Mouse (Mus musculus) intestine, embryonic 16.5 days (tissue): ENCODE data around the gene Xxylt1. TPM values are rescaled to one million over a fixed set of nuclear protein-coding genes. Genes with fewer than 3 reads are reported as not detected.

Source experiments
- ATAC-seq: fragments of 200-750 bp; cut with Nextera tagmentation; 2 replicates; pipeline ENCODE4 v1.8.0; 2017; ENCODE audit warnings: moderate TSS enrichment, moderate library complexity
- H3K27ac ChIP-seq: fragments of 300-500 bp; sonication (generic); 2 replicates; pipeline ENCODE4 v1.5.1; 2014; ENCODE audit warnings: mild to moderate bottlenecking, low read length
- H3K27me3 ChIP-seq: fragments of 300-500 bp; sonication (generic); replicated peaks from 2 replicates; pipeline ENCODE4 v1.6.1; 2014; ENCODE audit warnings: low read length, control low read depth, mixed read lengths; ENCODE audit not compliant: control insufficient read depth, insufficient read depth
- H3K36me3 ChIP-seq: fragments of 300-500 bp; sonication (generic); 2 replicates; pipeline ENCODE4 v1.6.1; 2014; ENCODE audit warnings: low read length, control low read depth; ENCODE audit not compliant: control insufficient read depth, insufficient read depth
- H3K4me1 ChIP-seq: fragments of 300-500 bp; sonication (generic); 2 replicates; pipeline ENCODE4 v1.6.1; 2014; ENCODE audit warnings: low read length, control low read depth, mixed read lengths; ENCODE audit not compliant: control insufficient read depth, insufficient read depth
- H3K4me2 ChIP-seq: fragments of 300-500 bp; sonication (generic); 2 replicates; pipeline ENCODE4 v1.6.1; 2014; ENCODE audit warnings: low read depth, low read length, control low read depth
- H3K4me3 ChIP-seq: fragments of 300-500 bp; sonication (generic); 2 replicates; pipeline ENCODE4 v1.5.1; 2014; ENCODE audit warnings: mild to moderate bottlenecking, low read length
- H3K9ac ChIP-seq: fragments of 300-500 bp; sonication (generic); 2 replicates; pipeline ENCODE4 v1.6.1; 2014; ENCODE audit warnings: low read depth, low read length
- H3K9me3 ChIP-seq: fragments of 300-500 bp; sonication (generic); 2 replicates; pipeline ENCODE4 v1.6.1; 2016; ENCODE audit warnings: low read length, control low read depth; ENCODE audit not compliant: control insufficient read depth
- WGBS: fragments of 180-500 bp; shearing (Covaris S2); extraction: QIAGEN DNeasy Blood & Tissue Kit; methylation state at CpG from one replicate; pipeline ENCODE4 v1.1.7; 2014; 5-methylcytosine and 5-hydroxymethylcytosine counted together
- polyA plus RNA-seq: library from polyadenylated mRNA; unstranded; fragments of >200 nt; fragmentation: Nextera tagmentation; extraction: Ambion mirVana; gene quantifications from 2 replicates; pipeline ENCODE4 v1.2.1, GENCODE M21; 2015

Gene Xxylt1
- polyA plus RNA-seq: 4.9 and 10.5 TPM in 2 replicates

DNA sequence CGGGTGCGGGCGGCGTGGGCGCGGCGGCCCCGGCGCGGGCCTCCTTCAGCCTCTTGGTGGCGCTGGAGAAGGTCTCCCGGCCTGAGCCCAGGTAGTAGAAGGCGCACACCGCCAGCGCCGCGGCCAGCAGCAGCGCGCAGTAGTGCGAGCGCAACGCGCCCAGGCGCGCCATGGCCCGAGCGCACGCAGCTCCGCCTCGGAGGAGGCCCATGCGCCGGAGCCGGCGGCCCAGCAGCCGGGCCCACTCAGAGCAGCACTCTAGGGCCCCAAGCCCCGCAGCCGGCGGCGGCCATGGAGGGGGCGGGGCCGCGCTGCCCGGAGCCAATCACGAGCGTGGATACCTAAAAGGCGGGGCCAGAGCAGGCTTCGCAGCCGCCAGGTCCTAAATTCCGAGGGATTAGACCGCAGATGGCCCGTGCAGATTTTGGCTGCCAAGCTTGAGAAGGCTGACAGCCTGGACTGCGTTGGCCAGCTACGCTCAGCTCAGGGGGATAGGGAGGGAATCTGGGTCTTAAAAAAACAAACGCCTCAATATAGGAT is at the start of gene Xxylt1:
Gene Xxylt1, minus strand, starts transcription at position 308 of the 540 bp plus-strand sequence.
- H3K27ac ChIP-seq: peak within 1 kb of the TSS; percentile 93
- peaks cover 7% of the 10 kb centered on the region for H3K4me1 ChIP-seq
- no peaks in the 10 kb centered on the region for H3K9me3 ChIP-seq
- H3K36me3 ChIP-seq: no peaks in the 10 kb centered on the region
- peak within 1 kb of the TSS; percentile 82 for H3K4me3 ChIP-seq
- H3K27me3 ChIP-seq: no peaks in the 10 kb centered on the region
- peak within 1 kb of the TSS; percentile 98 for H3K4me2 ChIP-seq
- H3K9ac ChIP-seq: peak within 1 kb of the TSS; percentile 79
- under 1% methylated on average over 51 of the region's 54 CpGs for WGBS
- ATAC-seq: peak; percentile 97

DNA sequence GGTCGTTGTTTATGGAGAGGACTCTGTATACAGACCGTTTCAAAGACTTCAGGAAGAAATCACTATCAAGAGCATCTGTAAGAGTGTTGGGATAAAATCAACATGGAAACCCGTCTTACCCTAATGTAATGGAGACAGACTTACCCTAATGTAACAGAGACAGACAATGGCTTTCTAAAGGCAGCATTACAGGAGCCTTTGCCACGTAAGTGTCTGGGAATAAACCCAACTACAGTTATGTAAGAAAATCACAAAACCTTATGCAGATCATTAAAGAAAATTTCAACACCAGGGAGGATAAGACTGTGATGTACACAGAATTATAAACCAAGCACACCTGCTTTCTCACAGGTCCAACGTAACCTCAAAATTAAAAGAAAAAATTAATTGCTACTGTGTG is 46.9 kb upstream of the Xxylt1 start:
- no peak overlapping the region for H3K27ac ChIP-seq
- H3K36me3 ChIP-seq: 0 out of 2 replicates have a peak, but pooled peaks cover 2% of the 10 kb centered on the region
- WGBS: 75% methylated on average over 5 of the region's 5 CpGs
- no peak for ATAC-seq
- no peak overlapping the region for H3K9ac ChIP-seq
- no peaks in the 10 kb centered on the region for H3K9me3 ChIP-seq
- no peaks in the 10 kb centered on the region for H3K27me3 ChIP-seq
- H3K4me2 ChIP-seq: no peak overlapping the region
- H3K4me3 ChIP-seq: no peak overlapping the region
- 0 out of 2 replicates have a peak, but pooled peaks cover 4% of the 10 kb centered on the region for H3K4me1 ChIP-seq

DNA sequence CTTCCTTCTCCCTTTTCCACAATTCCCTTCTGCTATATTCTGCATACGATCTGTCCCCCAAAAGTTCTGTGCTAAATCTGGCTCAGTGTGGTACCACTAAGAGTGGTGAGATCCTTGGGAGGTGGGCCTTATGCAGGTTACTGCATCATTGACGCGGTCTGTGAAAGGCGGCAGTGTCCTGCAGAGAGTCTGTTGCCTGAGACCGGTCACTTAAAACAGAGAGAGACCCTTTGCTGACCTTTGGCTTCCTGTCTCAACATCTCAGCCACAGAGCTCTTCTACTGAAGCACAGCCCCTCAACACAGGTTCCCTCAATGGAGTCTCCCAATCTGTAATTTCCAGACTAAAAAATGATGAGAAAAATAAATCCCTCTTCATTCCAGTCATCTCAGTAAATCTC is 43.8 kb upstream of the Xxylt1 start:
- no peaks in the 10 kb centered on the region for H3K4me1 ChIP-seq
- no peak overlapping the region for H3K4me3 ChIP-seq
- H3K9ac ChIP-seq: no peak overlapping the region
- no peak for ATAC-seq
- no peak overlapping the region for H3K4me2 ChIP-seq
- no peaks in the 10 kb centered on the region for H3K36me3 ChIP-seq
- H3K27me3 ChIP-seq: no peaks in the 10 kb centered on the region
- no peaks in the 10 kb centered on the region for H3K9me3 ChIP-seq
- WGBS: 80% methylated on average over 5 of the region's 5 CpGs
- no peak overlapping the region for H3K27ac ChIP-seq

DNA sequence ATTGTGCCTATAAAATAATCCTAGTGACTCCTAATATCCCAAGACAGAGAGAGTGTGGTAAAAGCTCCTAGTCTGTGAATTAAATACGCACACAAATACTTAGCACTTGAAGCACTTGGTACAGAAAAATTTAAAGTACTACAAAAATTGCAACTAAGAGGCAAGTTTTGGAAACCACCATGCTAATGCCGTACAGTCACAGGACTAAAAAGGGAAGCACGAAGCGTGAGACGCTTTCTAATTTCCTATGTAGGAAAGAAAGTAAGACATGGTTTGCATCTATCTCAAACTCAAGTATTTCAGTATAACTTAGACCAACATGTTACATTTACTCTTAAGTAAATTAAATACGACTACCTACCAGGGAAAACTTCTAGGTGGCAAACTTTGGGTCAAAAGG is 40.4 kb upstream of the Xxylt1 start:
- no peaks in the 10 kb centered on the region for H3K27me3 ChIP-seq
- peaks cover 3% of the 10 kb centered on the region; the same call in 1 of the 2 replicates for H3K36me3 ChIP-seq
- no peak overlapping the region for H3K4me2 ChIP-seq
- no peak overlapping the region for H3K9ac ChIP-seq
- H3K9me3 ChIP-seq: no peaks in the 10 kb centered on the region
- no peaks in the 10 kb centered on the region for H3K4me1 ChIP-seq
- WGBS: 95% methylated on average over 6 of the region's 6 CpGs
- no peak overlapping the region for H3K27ac ChIP-seq
- H3K4me3 ChIP-seq: no peak overlapping the region
- ATAC-seq: no peak

DNA sequence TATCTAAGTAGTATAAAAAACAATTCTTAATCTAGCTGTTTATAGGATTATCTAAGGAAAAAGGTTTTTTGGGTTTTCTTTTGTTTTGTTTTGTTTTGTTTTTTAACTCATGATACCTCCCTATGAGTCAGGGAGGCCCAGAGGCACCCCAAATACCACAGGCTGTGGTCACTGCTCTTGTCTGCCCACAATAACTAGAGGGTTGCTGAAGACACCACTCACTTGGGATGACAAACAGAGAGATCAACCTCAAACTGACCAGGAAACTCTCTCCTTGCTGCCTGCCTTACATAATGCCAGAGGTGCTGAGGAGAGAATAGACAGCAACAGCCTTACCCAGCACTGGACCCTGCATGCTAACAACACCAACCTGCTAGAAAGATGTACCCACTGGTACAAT is 32.4 kb upstream of the Xxylt1 start:
- H3K36me3 ChIP-seq: peaks cover 16% of the 10 kb centered on the region
- H3K27me3 ChIP-seq: no peaks in the 10 kb centered on the region
- no peak for ATAC-seq

DNA sequence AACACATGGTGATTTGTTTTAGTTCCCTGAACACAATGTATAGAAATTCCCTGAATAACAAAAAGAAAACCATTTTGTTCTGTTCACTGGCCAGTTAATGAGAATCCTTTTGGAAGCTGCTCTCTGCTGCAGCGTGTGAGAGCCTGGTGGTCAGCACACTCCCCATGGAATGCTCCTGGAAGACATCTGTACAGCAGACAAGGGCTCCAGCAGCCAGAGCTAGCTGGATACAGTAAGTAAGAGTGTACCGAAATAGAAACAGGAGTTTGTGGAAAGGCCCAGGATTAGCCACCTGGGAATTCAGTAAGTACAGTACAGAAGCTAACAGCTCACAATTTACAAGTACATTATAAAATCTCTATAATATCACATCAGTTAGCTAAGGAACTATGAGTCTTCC is 20.1 kb upstream of the Xxylt1 start:
- no peaks in the 10 kb centered on the region for H3K9me3 ChIP-seq

More for the DNA sequence above, 32.4 kb upstream of the Xxylt1 start:
- H3K4me1 ChIP-seq: no peaks in the 10 kb centered on the region
- H3K4me3 ChIP-seq: no peak overlapping the region
- no peak overlapping the region for H3K9ac ChIP-seq
- no peak overlapping the region for H3K27ac ChIP-seq
- 0 out of 2 replicates have a peak, but pooled peaks cover 4% of the 10 kb centered on the region for H3K9me3 ChIP-seq
- no peak overlapping the region for H3K4me2 ChIP-seq

DNA sequence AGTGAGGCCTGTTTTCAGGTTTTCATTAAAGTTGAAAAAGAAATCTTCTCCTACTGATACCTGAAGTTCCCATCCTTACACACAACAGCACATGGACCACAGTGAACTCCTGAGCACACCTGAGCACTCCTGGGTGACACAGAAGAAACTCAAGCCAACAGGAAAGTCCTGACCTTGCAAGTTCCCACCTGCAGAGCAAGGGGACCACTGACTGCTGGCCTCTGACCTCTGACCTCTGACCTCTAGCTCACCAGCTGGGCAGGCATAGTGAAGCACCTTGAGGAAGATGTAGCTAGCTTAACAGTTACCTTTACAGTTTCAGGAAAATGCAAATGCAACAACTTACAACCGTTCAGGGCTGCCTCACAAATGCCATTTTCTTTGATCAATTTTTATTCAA is 18.7 kb upstream of the Xxylt1 start:
- Histone ChIP-seq H3K4me2 (no peak overlapping the region), H3K9ac (no peak overlapping the region), H3K4me3 (no peak overlapping the region), H3K27me3 (no peaks in the 10 kb centered on the region), H3K27ac (no peak overlapping the region), H3K9me3 (no peaks in the 10 kb centered on the region), H3K4me1 (no peaks in the 10 kb centered on the region), H3K36me3 (peaks cover 4% of the 10 kb centered on the region; the same call in 1 of the 2 replicates)
- no peak for ATAC-seq
- 85% methylated on average over 1 of the region's 1 CpGs for WGBS

More for the DNA sequence above, 20.1 kb upstream of the Xxylt1 start:
- H3K4me3 ChIP-seq: no peak overlapping the region
- H3K4me2 ChIP-seq: no peak overlapping the region
- WGBS: 87% methylated on average over 2 of the region's 2 CpGs
- H3K27me3 ChIP-seq: no peaks in the 10 kb centered on the region
- H3K9ac ChIP-seq: no peak overlapping the region
- H3K27ac ChIP-seq: no peak overlapping the region
- no peak for ATAC-seq
- H3K4me1 ChIP-seq: no peaks in the 10 kb centered on the region
- H3K36me3 ChIP-seq: peaks cover 4% of the 10 kb centered on the region; the same call in 1 of the 2 replicates

DNA sequence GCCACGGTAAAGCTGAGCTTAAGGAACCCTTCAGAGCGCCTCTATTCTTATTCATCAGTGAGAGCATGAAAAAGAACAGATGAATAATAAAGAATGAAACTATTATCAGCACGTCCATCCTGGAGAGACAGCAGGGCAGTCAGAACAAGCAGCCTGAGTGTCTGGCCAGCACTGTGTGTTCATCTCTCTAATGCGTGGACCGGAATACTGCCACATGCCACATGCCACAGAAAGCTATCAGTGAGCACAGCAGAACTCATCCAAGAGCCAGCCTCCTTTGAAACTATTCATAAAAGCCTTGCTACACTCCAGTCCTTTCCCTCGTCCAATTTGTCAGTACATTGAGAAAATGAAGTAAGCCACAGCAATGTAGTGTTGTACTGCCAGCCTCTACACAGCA is 12.8 kb upstream of the Xxylt1 start:
- Histone ChIP-seq H3K27ac (no peak overlapping the region), H3K4me3 (no peak overlapping the region), H3K27me3 (no peaks in the 10 kb centered on the region), H3K4me2 (no peak overlapping the region), H3K4me1 (no peaks in the 10 kb centered on the region), H3K9ac (no peak overlapping the region), H3K36me3 (no peaks in the 10 kb centered on the region), H3K9me3 (no peaks in the 10 kb centered on the region)
- ATAC-seq: no peak
- WGBS: 81% methylated on average over 6 of the region's 6 CpGs

DNA sequence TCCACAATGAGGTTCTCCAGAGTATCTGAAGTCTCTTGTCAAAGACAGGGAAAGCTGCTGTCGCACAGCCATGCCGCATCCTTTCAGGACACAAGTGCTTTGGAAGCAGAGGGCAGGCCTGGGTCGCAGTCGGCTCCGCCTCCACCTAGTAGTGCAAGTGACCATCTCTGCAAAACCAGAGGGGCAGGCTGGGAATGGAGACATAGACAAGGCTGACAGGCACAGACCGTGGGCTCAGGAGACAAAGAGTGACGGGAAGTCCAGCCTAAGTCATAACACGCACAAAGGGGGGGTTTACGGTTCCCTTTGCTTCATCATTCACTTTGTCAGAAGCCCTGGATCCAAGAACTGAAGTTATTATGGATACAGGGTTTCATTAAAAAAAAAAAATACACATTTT is 12.0 kb upstream of the Xxylt1 start:
- Histone ChIP-seq H3K4me2 (no peak overlapping the region), H3K27ac (no peak overlapping the region), H3K36me3 (no peaks in the 10 kb centered on the region), H3K9ac (no peak overlapping the region), H3K4me1 (no peaks in the 10 kb centered on the region), H3K9me3 (no peaks in the 10 kb centered on the region), H3K4me3 (no peak overlapping the region), H3K27me3 (no peaks in the 10 kb centered on the region)
- no peak for ATAC-seq
- WGBS: 67% methylated on average over 9 of the region's 9 CpGs

DNA sequence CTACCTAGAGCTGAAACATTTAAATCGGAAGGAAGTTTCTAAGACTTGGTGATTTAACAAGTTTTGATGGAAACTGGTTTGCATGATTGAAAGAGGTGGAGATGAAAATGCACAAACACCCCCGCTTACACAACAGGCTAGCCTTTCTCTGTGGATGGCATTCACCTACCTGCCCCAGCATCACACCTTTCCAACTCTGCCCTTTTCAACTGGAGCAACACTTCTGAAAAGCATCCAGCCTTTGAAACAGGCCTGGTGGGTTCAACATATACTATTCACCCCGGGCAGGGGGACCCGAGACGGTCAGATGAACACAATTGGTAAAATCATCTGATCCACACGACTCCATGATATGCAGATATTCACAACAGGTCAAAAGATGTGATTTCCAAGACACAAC is 659 bp upstream of the Xxylt1 start:
- Histone ChIP-seq H3K9me3 (no peaks in the 10 kb centered on the region), H3K4me3 (no peak overlapping the region; the same call in 1 of the 2 replicates), H3K4me1 (peaks cover 7% of the 10 kb centered on the region), H3K9ac (no peak overlapping the region), H3K27ac (no peak overlapping the region), H3K36me3 (no peaks in the 10 kb centered on the region), H3K27me3 (no peaks in the 10 kb centered on the region), H3K4me2 (peak overlapping the region; percentile 98; the same call in 1 of the 2 replicates)
- no peak for ATAC-seq
- 72% methylated on average over 6 of the region's 6 CpGs for WGBS
